Mouse (Mus musculus) left cerebral cortex, adult 2 months (tissue): ENCODE data around the gene Stx18. TPM values are rescaled to one million over a fixed set of nuclear protein-coding genes. Genes with fewer than 3 reads are reported as not detected.

ENCODE experiments used
- DNase-seq, 2 experiments: peaks; one replicate each; pipeline ENCODE4 v3.0.0; 2021 to 2022; ENCODE audit warnings: low spot score in 2 of 2, mixed read lengths in 1 of 2; ENCODE audit errors: extremely low spot score in 1 of 2
- H3K27ac ChIP-seq: fragments of 200-600 bp; 2 replicates; pipeline ENCODE4 v1.8.1; 2022
- H3K4me3 ChIP-seq: fragments of 200-600 bp; 2 replicates; pipeline ENCODE4 v1.8.1; 2022
- CTCF ChIP-seq: fragments of 200-600 bp; IDR thresholded peaks from 2 replicates; pipeline ENCODE4 v1.8.1; 2022; ENCODE audit warnings: antibody characterized with exemption, mild to moderate bottlenecking, moderate library complexity
- intact Hi-C: fragments of 180-260 bp; cut with DNase I; formaldehyde crosslinking; loops from one replicate; pipeline ENCODE4 v1.15.1; 2025
- total RNA-seq, 2 experiments: library from RNA; stranded (reverse); gene quantifications; 2 replicates each; pipeline ENCODE4 v1.2.3; 2021

Gene Stx18
- total RNA-seq, 2 experiments from 2014 or later = 39.2 to 40.9 TPM

GRCm38 (mm10) chr5:38039796-38040195 is 1.3 kb downstream of the Stx18 start:
- Histone ChIP-seq H3K4me3 (peak overlapping the region; percentile 99), H3K27ac (peak overlapping the region; percentile 90; the same call in 1 of the 2 replicates)
- intact Hi-C loops = no loop called here
- DNase-seq = no peak
- no peak for TF ChIP-seq CTCF

GRCm38 (mm10) chr5:38044923-38045322 is 6.4 kb downstream of the Stx18 start:
- Histone ChIP-seq H3K4me3 (no peak overlapping the region), H3K27ac (no peak overlapping the region)
- intact Hi-C loops = no loop called here
- DNase-seq = no peak
- no peak for TF ChIP-seq CTCF

GRCm38 (mm10) chr5:38048177-38048576 is 9.6 kb downstream of the Stx18 start:
- Histone ChIP-seq H3K27ac (no peak overlapping the region), H3K4me3 (no peak overlapping the region)
- TF ChIP-seq CTCF = peak; percentile 18
- intact Hi-C loops = no loop called here
- DNase-seq = no peak

- TF ChIP-seq CTCF = no peak
- intact Hi-C loops = no loop called here
- DNase-seq = no peak
These were observed 22.5 kb downstream of the Stx18 start for GRCm38 (mm10) chr5:38061051-38061450.

GRCm38 (mm10) chr5:38062709-38063108 is 24.2 kb downstream of the Stx18 start:
- peak; percentile 60 for TF ChIP-seq CTCF
- no peak overlapping the region for H3K4me3 ChIP-seq
- no peak overlapping the region for H3K27ac ChIP-seq
- intact Hi-C loops = no loop called here
- no peak for DNase-seq

More at GRCm38 (mm10) chr5:38061051-38061450, 22.5 kb downstream of the Stx18 start:
- Histone ChIP-seq H3K27ac (no peak overlapping the region), H3K4me3 (no peak overlapping the region)

GRCm38 (mm10) chr5:38063339-38063738 is 24.8 kb downstream of the Stx18 start:
- Histone ChIP-seq H3K27ac (0 out of 2 replicates have a peak overlapping the region, but pooled peaks have one; percentile 28), H3K4me3 (no peak overlapping the region)
- TF ChIP-seq CTCF = no peak
- DNase-seq = no peak
- intact Hi-C loops = no loop called here

GRCm38 (mm10) chr5:38064043-38064575 is 25.6 kb downstream of the Stx18 start:
- Histone ChIP-seq H3K4me3 (no peak overlapping the region), H3K27ac (peak overlapping the region; percentile 16; the same call in 1 of the 2 replicates)
- intact Hi-C loops = no loop called here
- DNase-seq = no peak
- no peak for TF ChIP-seq CTCF

- no peak overlapping the region for H3K4me3 ChIP-seq
- no peak for TF ChIP-seq CTCF
- peak overlapping the region; percentile 6 for H3K27ac ChIP-seq
- DNase-seq = no peak
- intact Hi-C loops = no loop called here
These were observed 26.2 kb downstream of the Stx18 start for GRCm38 (mm10) chr5:38064701-38065100.

- no peak for DNase-seq
- Histone ChIP-seq H3K4me3 (no peak overlapping the region), H3K27ac (no peak overlapping the region)
- intact Hi-C loops = no loop called here
- TF ChIP-seq CTCF = no peak
These were observed 26.9 kb downstream of the Stx18 start for GRCm38 (mm10) chr5:38065454-38065853.

GRCm38 (mm10) chr5:38066606-38067005 is 28.1 kb downstream of the Stx18 start:
- no peak for DNase-seq
- Histone ChIP-seq H3K27ac (no peak overlapping the region), H3K4me3 (no peak overlapping the region)
- no peak for TF ChIP-seq CTCF
- intact Hi-C loops = no loop called here

GRCm38 (mm10) chr5:38076326-38076725 is 37.8 kb downstream of the Stx18 start:
- no peak for DNase-seq

GRCm38 (mm10) chr5:38078575-38078974 is 40.0 kb downstream of the Stx18 start:
- no peak for TF ChIP-seq CTCF
- no peak for DNase-seq
- intact Hi-C loops = no loop called here
- Histone ChIP-seq H3K4me3 (no peak overlapping the region), H3K27ac (no peak overlapping the region)

More at GRCm38 (mm10) chr5:38076326-38076725, 37.8 kb downstream of the Stx18 start:
- intact Hi-C loops = no loop called here
- H3K27ac ChIP-seq = no peak overlapping the region
- TF ChIP-seq CTCF = no peak
- no peak overlapping the region for H3K4me3 ChIP-seq

GRCm38 (mm10) chr5:38080472-38080871 is 41.9 kb downstream of the Stx18 start:
- H3K27ac ChIP-seq = no peak overlapping the region
- no peak for DNase-seq
- TF ChIP-seq CTCF = no peak
- intact Hi-C loops = no loop called here
- H3K4me3 ChIP-seq = no peak overlapping the region
